Mouse (Mus musculus) heart, postnatal 10 days (tissue): ENCODE measurements around the gene Hspb9. TPM values are rescaled to one million over a fixed set of nuclear protein-coding genes. Genes with fewer than 3 reads are reported as not detected.

Source experiments
- DNase-seq, 2 experiments: peaks; one replicate each; pipeline ENCODE4 v3.0.0; 2021
- intact Hi-C: fragments of 180-260 bp; cut with DNase I; formaldehyde crosslinking; loops from one replicate; pipeline ENCODE4 v1.15.1; 2025
- total RNA-seq, 2 experiments: library from RNA; stranded (reverse); gene quantifications; 2 replicates each; pipeline ENCODE4 v1.2.3; 2021

The Hspb9 gene
- total RNA-seq, 2 experiments from 2014 or later, result not detected

- intact Hi-C loops, result no loop called here
- DNase-seq, result no peak
Observed at GRCm38 (mm10) chr11:100727201-100727600, 13.6 kb downstream of the Hspb9 start.

DNA sequence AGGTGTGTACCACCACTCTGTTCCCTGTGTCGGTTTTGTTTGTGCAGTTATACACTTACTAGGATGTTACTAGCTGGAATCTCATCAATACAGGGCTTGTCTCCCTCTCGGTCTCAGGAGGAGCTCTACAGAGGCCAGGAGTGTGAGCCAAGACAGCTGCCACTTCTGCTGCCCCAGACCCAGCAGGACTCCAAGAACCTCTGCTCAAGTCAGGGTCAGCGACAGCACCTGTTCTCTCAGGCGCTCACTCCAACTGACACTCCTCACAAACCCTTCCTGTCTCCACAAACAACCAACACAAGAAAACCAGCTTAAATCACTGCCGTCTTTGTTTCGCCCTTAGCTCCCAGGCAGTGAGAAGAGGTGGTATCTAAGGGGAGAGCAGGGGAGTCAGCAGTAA, 15.0 kb downstream of the Hspb9 start:
- intact Hi-C loops, result no loop called here

DNA sequence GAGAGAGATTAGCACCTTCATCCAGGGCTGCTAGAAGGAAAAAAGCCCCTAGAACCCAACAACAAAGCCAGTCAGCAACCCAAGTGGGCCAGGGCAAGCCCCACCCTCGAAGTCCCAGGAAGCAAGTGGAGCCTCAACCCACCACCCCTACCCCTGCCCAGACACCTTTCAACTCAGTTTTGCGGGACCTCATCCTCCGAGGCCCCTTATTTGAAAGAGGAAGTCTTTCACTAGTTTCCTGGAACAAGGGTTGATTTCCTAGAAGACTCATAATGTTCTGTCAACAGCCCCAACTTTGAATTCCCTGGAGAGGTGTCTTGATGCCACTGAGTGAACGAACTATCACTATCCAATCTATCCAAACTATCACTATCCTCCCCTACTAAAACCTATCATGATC, 16.3 kb downstream of the Hspb9 start:
- intact Hi-C loops, result no loop called here
- DNase-seq, result no peak

More for the DNA sequence above, 15.0 kb downstream of the Hspb9 start:
- DNase-seq, result no peak

DNA sequence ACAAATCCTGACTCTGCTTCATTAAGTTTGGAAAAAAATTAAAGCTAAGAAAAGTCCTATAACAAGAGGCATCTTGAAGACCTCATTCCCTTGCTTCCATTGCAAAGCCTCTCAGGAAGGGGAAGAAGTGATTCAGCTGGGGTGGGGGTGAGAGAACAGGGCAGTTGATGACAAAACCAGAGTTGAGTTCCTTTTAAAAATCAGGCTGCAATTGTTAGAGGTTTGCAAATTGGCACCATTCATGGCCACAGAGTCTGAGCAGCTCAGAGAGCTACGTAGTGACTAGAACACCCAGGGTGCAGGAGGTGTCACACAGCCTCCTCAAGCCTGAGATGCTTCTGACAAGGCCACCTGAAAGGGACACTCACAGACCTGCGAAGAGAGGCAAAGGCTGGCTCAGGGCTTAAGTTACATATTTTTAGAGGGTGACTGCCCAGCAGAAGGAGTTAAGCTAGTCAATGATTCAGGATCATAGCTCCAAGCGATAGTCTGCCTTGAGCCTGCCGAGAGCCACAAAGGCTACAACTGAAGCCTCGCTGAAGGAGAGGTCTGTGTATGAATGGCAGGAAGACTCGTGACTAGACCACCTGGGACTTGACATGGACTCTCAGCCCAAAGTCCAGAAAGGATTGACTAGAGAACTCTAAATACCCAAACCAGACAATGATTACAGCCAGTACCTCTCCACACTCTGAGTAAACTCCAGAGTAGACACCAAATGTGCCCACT, 17.0 kb downstream of the Hspb9 start:
- intact Hi-C loops, result no loop called here
- DNase-seq, result no peak

- DNase-seq, result no peak
- intact Hi-C loops, result no loop called here
Observed at GRCm38 (mm10) chr11:100735134-100735865, 21.6 kb downstream of the Hspb9 start.

DNA sequence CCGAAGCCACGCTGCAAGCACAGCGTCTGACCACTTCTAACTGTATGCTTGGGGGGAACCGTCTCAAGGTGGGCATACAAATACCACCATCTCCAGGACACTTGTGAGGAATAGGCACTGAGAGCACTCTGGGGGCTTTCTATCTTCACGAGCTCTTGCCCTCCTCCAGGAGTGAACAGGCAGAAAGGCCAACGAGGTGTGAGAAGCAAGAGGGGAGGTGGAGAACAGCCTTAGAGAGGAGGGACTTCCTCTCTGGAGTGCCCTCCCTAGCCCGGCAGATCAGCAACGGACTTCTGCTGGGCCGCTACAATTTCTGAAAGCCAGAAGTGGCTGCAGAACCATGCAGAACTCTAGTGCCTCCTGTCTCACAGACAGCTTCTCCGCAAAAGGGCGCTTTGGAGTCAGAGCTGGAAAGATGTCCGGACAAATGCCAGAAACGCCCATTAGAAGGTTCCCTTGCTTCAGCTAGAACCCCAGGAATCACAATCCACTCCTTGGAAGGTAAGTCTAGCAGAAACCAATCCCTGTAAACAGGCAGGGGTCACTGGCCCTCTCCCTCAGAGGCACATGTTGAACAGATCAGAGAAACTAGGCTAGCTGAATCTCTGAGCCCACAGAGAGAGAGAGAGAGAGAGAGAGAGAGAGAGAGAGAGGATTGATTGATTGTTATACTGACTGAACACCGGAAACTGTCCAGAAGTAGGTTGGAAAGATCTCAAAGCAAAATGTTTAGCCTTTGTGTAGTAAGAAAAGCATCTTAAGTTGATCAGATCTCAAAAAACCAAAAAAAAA, 22.5 kb downstream of the Hspb9 start:
- DNase-seq, result no peak
- intact Hi-C loops, result loop anchor here (2.0 kb wide), 1 partner anchor 21 kb away; no protein-coding TSS in a partner anchor

- intact Hi-C loops, result loop anchor here (2.0 kb wide), 1 partner anchor 22 kb away; no protein-coding TSS in a partner anchor
- no peak for DNase-seq
Observed at GRCm38 (mm10) chr11:100736746-100737080, 23.1 kb downstream of the Hspb9 start.

DNA sequence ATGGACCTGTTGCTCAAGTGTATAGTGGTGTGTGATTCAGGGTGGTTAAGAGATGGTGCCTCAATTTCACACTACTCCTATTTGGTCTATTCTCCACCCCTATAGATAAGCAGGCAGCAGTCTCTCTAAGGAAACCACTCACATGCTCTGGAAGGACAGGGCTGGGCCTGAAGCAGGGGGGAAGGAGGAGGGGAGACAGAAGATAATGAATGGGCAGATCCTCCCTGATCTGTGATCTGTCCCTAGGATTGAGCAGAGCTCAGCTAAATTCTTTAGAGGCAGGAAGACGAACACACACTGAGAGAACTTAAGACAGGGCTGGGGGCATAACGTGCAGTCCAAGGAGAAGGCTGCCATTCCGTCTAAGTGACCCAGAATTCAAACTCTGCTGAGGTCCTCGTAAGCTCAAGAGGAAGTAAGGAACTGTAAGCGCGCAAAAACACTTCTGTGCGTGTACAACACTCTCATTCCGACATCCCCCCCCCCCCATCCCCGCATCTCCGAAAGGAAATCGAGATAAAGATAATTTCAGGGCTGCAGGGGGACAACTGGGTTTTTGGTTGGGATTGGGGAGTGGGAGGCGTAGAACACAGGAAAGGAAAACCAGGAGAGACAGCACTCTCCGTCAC, 23.6 kb downstream of the Hspb9 start:
- intact Hi-C loops, result loop anchor here (2.0 kb wide), 1 partner anchor 22 kb away; no protein-coding TSS in a partner anchor

GRCm38 (mm10) chr11:100738066-100738604, 24.5 kb downstream of the Hspb9 start, which contains the start of gene Rab5c:
TSS of gene Rab5c (minus strand) at chr11:100738215.
- peak; percentile 99 for DNase-seq
- intact Hi-C loops, result no loop called here

More for the DNA sequence above, 23.6 kb downstream of the Hspb9 start:
- DNase-seq, result no peak

GRCm38 (mm10) chr11:100738749-100739148, 25.1 kb downstream of the Hspb9 start:
- DNase-seq, result no peak
- intact Hi-C loops, result no loop called here

DNA sequence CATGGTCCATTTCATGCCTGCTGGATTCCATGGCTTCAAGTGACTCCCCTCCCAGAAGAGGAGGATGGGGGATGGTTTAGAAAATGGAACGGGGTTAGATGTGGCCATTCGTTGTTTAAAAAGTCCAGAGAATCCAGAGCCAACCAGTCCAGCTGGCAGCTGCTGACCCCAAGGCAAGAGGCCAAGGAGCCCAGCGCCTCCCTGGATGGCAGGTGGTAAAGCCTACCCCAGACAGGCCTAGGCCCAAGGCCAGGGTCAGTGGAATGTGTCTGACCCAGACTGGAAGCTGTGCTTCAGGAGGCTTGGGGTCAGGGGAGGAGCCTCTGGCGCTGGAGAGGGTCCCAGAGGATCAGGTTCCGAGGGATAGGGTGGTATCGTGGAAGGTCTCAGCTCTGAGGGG, 27.7 kb downstream of the Hspb9 start:
- DNase-seq, result peak; percentile 68 to 77
- intact Hi-C loops, result no loop called here

DNA sequence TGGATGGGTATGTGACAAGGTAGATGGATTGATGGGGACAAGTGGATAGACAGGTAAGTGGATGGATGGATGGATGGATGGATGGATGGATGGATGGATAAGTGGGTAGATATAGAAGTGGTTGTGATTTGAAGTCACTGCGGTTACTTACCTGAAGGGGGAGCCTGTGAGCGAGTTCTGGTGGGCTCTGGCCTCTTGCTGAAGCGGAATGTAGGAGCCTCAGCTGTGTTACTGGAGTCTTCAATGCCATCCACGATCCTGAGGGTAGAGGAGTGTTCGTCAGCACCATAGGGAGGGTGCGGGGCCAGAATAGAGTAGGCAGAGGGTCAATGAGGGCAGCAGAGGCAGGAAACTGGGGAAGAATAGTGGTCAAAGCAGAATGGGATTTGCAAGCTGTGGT, 31.4 kb downstream of the Hspb9 start:
- peak; percentile 47 to 70 for DNase-seq

GRCm38 (mm10) chr11:100746546-100746945, 32.9 kb downstream of the Hspb9 start:
- DNase-seq, result no peak
- intact Hi-C loops, result no loop called here

More for the DNA sequence above, 31.4 kb downstream of the Hspb9 start:
- intact Hi-C loops, result no loop called here

DNA sequence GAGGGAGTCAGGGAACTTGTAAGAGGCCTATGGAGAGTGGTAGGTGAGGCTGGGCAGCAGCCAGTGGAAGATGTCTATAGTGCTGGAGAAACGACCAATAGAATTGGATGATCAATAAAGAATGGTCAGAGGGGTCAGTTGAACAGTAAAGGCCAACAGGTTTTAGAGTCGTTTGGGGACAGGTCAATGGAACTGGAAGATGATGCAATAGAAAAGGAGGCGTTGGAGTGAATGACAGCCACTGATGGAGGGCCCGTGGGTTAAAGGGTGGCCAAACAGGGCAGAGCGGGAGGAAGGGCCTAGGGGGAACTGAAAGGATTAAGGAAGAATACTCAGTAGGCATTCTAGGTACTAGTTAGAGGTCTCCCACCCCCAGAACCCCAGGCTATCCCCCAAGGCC, 33.5 kb downstream of the Hspb9 start:
- intact Hi-C loops, result no loop called here
- DNase-seq, result no peak

GRCm38 (mm10) chr11:100748620-100749019, 35.0 kb downstream of the Hspb9 start:
- intact Hi-C loops, result no loop called here
- DNase-seq, result no peak

DNA sequence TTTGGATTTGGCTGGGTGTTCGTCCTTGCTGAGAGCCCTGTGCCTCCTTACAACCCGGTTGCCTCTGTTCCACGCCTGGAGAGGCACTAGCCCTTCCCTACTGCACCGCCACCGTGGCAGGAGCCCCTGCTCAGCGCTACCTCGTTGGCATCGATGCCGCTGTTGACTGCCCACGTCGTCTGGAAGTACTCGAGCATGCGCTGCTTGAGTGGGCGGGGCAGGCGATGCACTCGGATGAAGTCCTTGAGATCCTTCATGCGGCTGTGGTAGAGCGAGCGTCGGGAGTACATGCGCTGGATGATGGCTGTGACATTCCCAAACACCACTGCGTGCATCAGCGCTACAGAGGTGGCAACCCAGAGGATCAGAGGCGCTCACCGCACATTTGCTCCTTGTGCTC, 35.8 kb downstream of the Hspb9 start:
- intact Hi-C loops, result no loop called here
- DNase-seq, result no peak

DNA sequence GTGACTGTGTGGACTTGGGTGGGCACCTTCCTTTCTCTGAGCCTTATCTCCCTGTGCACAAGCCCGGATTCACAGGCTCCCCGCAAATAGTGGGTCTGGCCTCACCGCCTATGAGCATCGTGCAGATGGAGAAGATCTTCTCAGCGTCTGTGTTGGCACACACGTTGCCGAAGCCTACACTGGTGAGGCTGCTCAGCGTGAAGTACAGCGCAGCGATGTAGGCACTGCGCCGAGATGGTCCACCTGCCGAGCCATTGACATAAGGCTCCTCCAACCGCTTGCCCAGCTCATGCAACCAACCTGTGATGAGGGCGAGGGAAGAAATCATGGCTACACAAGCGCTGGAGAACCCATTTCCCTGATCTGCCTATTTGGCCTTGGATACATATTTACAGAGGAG, 36.5 kb downstream of the Hspb9 start:
- DNase-seq, result no peak
- intact Hi-C loops, result no loop called here

GRCm38 (mm10) chr11:100752294-100752693, 38.6 kb downstream of the Hspb9 start:
- intact Hi-C loops, result no loop called here
- no peak for DNase-seq

DNA sequence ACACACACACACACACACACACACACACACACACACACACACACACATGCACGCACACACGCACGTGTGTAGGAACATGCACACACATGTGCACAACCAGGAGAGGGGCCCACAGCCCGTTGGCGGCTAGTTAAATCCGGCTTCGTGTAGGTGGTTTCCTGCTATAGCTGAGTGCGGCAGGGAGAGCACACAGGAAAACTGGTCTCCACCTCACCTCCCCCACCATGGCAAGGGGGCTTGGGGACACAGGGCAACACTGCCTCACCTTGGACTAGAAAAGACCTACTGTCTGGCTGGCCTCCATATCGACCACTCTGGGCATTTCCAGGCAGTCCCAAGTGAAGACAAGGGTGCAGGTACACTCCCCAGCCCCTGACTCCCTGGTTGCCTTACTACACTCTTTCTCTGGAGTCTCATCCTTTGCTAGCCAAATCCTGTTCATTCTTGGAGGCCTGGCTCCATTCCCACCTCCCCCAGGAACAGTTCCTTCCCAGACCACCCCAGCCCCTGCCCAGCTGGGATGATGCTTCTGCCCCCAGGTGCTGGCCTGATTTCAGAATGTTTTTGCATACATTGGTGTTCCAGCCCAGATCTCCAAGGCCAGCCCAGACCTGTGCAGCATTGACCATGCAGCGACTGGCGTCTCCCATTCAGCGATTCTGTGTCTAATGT, 40.5 kb downstream of the Hspb9 start:
- no peak for DNase-seq
- intact Hi-C loops, result no loop called here

- intact Hi-C loops, result no loop called here
- no peak for DNase-seq
Observed at GRCm38 (mm10) chr11:100754693-100755057, 41.0 kb downstream of the Hspb9 start.
